ENCODE assay signal across 10 mouse cellular contexts in genomic region chr9:72954746-72955145, GRCm38 (mm10). TPM values are rescaled to one million over a fixed set of nuclear protein-coding genes. Genes with fewer than 3 reads are reported as not detected.
A peak's percentile ranks its signal among the peaks of the same experiment; 100 is the strongest.
DNase-seq lines count a peak whose midpoint lies in the region; ATAC-seq and TF ChIP-seq lines count a peak whose summit lies in the region.
"Had no signal": no experiment of that assay in that cellular context is flagged by ENCODE, and none has a peak within 500 bp of the region (broad histone marks: within the 10 kb centered on the region; RNA-seq: fewer than 3 reads in every experiment).

No protein-coding gene starts in this region.

- TF ChIP-seq EP300 in liver, embryonic 14.5 days (IDR thresholded peaks at IDR 0.05; ENCODE audit: low read depth) = no peak

- H3K4me2 ChIP-seq in liver, embryonic 14.5 days (ENCODE audit: low read depth) = no peak overlapping the region

- no peaks in the 10 kb centered on the region for H3K27me3 ChIP-seq in Patski
- no peaks in the 10 kb centered on the region for H3K27me3 ChIP-seq in liver, embryonic 14.5 days (ENCODE audit: control insufficient read depth, insufficient read depth, low read length)

- H3K4me3 ChIP-seq in liver, embryonic 14.5 days (ENCODE audit: insufficient read depth in 1 of 2, low read depth in 2 of 2, low read length in 2 of 2) = no peak overlapping the region

- H3K36me3 ChIP-seq in liver, embryonic 14.5 days (replicated peaks; ENCODE audit: control insufficient read depth, insufficient read depth, low read depth) = no peaks in the 10 kb centered on the region

- POLR2A ChIA-PET in Patski (lab: Charles Lee) = no interaction called here

- H3K9me3 ChIP-seq in liver, embryonic 14.5 days (ENCODE audit: control insufficient read depth, low read length) = no peaks in the 10 kb centered on the region

- DNase-seq in heart, postnatal 4 days = peak; percentile 14
- no peak for DNase-seq in heart, postnatal 25 days (ENCODE audit: low spot score)
- DNase-seq in 416B (ENCODE audit: low read depth) = peak; percentile 59
- DNase-seq in Patski (ENCODE audit: low read depth, low spot score) = no peak
- no peak for DNase-seq in liver, embryonic 14.5 days (ENCODE audit: low read depth in 3 of 3, low spot score in 3 of 3)
- no peak for DNase-seq in heart, postnatal 10 days
- no peak for DNase-seq in spleen, postnatal 36 days (ENCODE audit: low spot score in 2 of 2)

- TF ChIP-seq CTCF in Patski (IDR thresholded peaks at IDR 0.05) = peak; percentile 62
- TF ChIP-seq CTCF in liver, embryonic 14.5 days (IDR thresholded peaks at IDR 0.05; ENCODE audit: low read depth) = peak; percentile 51

- H3K4me1 ChIP-seq in liver, embryonic 14.5 days (replicated peaks; ENCODE audit: control insufficient read depth in 2 of 2, insufficient read depth in 2 of 2, low read length in 1 of 2) = peaks cover 0 to 8% of the 10 kb centered on the region in 2 experiments; a peak in 2 of 4 replicates

- H3K9ac ChIP-seq in liver, embryonic 14.5 days (replicated peaks) = no peak overlapping the region

- 30% methylated on average over 2 of the region's 2 CpGs for WGBS in liver, embryonic 14.5 days (ENCODE audit: insufficient replicate concordance)

- CTCF ChIA-PET in Patski (lab: Charles Lee) = interaction anchor here (1.4 to 1.5 kb wide), 2 partner anchors 11 to 44 kb away, joined by 3 to 4 read pairs; no protein-coding TSS in a partner anchor

- H3K27ac ChIP-seq in liver, embryonic 14.5 days = no peak overlapping the region

- in situ Hi-C loops in Patski (cut with MboI; ENCODE audit: low pct_unique_long_range_greater_than_20kb) = loop anchor here (5.0 kb wide), 1 partner anchor 138 kb away; no protein-coding TSS in a partner anchor

- intact Hi-C loops in heart, postnatal 25 days (cut with DNase I) = no loop called here
- intact Hi-C loops in heart, postnatal 10 days (cut with DNase I) = loop anchor here (5.0 kb wide), 1 partner anchor 67 kb away; no protein-coding TSS in a partner anchor

- no peak for ATAC-seq in Patski
- no peak for ATAC-seq in liver, embryonic 14.5 days (ENCODE audit: insufficient read depth)
- no peak for ATAC-seq in megakaryocyte-erythroid progenitor cell, adult 5-6 weeks (replicated peaks; ENCODE audit: low FRiP score, low TSS enrichment, poor library complexity, severe bottlenecking)

RNA-seq across cellular contexts. Expression of gene Dyx1c1, which starts 3.8 kb away (rescaled TPM):
- under 1 TPM; 0.32 to 0.88 TPM for total RNA-seq in heart, postnatal 4 days (2021)
- under 1 TPM; 0.36 to 0.62 TPM for total RNA-seq in heart, postnatal 25 days (2021)
- 0.77 TPM for polyA plus RNA-seq in Patski (2021)
- 0.04 and 0.15 TPM in 2 replicates for polyA plus RNA-seq in liver, embryonic 14.5 days (2012; rRNA removed)
- 0.11 and 0.13 TPM in 2 replicates for polyA plus RNA-seq in liver, embryonic 14.5 days (2014; fragmentation: Nextera tagmentation; extraction: Ambion mirVana)
- not detected in 2 replicates for total RNA-seq in megakaryocyte-erythroid progenitor cell, adult 5-6 weeks (2014; fragmentation: Nextera tagmentation)
- 1.3 TPM in 1 of 2 replicates, not detected in the other for total RNA-seq in megakaryocyte-erythroid progenitor cell, adult 5-6 weeks (2017)
- total RNA-seq in heart, postnatal 10 days (2021) = under 1 TPM; 0.43 to 0.79 TPM

RNA-seq across cellular contexts. Expression of gene Gm44503, which starts 3.9 kb away (rescaled TPM):
- total RNA-seq in heart, postnatal 4 days (2021) = not detected
- total RNA-seq in heart, postnatal 25 days (2021) = under 1 TPM in 1 of 2 experiments, not detected in 1; 0.56 TPM
- not detected for polyA plus RNA-seq in Patski (2021)
- polyA plus RNA-seq in liver, embryonic 14.5 days (2012; rRNA removed) = not detected in 2 replicates
- not detected in 2 replicates for polyA plus RNA-seq in liver, embryonic 14.5 days (2014; fragmentation: Nextera tagmentation; extraction: Ambion mirVana)
- 2.7 TPM in 1 of 2 replicates, not detected in the other for total RNA-seq in megakaryocyte-erythroid progenitor cell, adult 5-6 weeks (2014; fragmentation: Nextera tagmentation)
- total RNA-seq in megakaryocyte-erythroid progenitor cell, adult 5-6 weeks (2017) = 1.8 TPM in 1 of 2 replicates, not detected in the other
- total RNA-seq in heart, postnatal 10 days (2021) = not detected
- total RNA-seq: gastrocnemius, adult 18-20 months had no signal
- polyA plus RNA-seq: liver, embryonic 16.5 days had no signal

RNA-seq across cellular contexts. Expression of gene Pygo1, which starts 29.3 kb away (rescaled TPM):
- total RNA-seq in heart, postnatal 4 days (2021) = 1 to 10 TPM; 7.0 to 7.1 TPM
- 10 to 100 TPM in 1 of 2 experiments, 1 to 10 TPM in 1; 10.0 to 10.9 TPM for total RNA-seq in heart, postnatal 25 days (2021)
- 8.4 TPM for polyA plus RNA-seq in Patski (2021)
- polyA plus RNA-seq in liver, embryonic 14.5 days (2012; rRNA removed) = 0.09 TPM in 2 replicates
- polyA plus RNA-seq in liver, embryonic 14.5 days (2014; fragmentation: Nextera tagmentation; extraction: Ambion mirVana) = 0.04 and 0.06 TPM in 2 replicates
- not detected in 2 replicates for total RNA-seq in megakaryocyte-erythroid progenitor cell, adult 5-6 weeks (2014; fragmentation: Nextera tagmentation)
- not detected in 2 replicates for total RNA-seq in megakaryocyte-erythroid progenitor cell, adult 5-6 weeks (2017)
- total RNA-seq in heart, postnatal 10 days (2021) = 1 to 10 TPM; 7.4 to 8.3 TPM

RNA-seq across cellular contexts. Expression of gene Ccpg1os, which starts 30.4 kb away (rescaled TPM):
- total RNA-seq in heart, postnatal 4 days (2021) = 1 to 10 TPM; 4.6 to 5.3 TPM
- total RNA-seq in heart, postnatal 25 days (2021) = 1 to 10 TPM; 6.9 to 7.8 TPM
- 24.3 TPM for polyA plus RNA-seq in Patski (2021)
- polyA plus RNA-seq in liver, embryonic 14.5 days (2012; rRNA removed) = 1.9 and 2.0 TPM in 2 replicates
- polyA plus RNA-seq in liver, embryonic 14.5 days (2014; fragmentation: Nextera tagmentation; extraction: Ambion mirVana) = 2.7 and 3.0 TPM in 2 replicates
- total RNA-seq in megakaryocyte-erythroid progenitor cell, adult 5-6 weeks (2014; fragmentation: Nextera tagmentation) = 9.5 and 9.9 TPM in 2 replicates
- total RNA-seq in megakaryocyte-erythroid progenitor cell, adult 5-6 weeks (2017) = 7.6 and 8.1 TPM in 2 replicates
- total RNA-seq in heart, postnatal 10 days (2021) = 1 to 10 TPM; 4.6 to 4.7 TPM

RNA-seq across cellular contexts. Expression of gene Ccpg1, which starts 30.5 kb away (rescaled TPM):
- total RNA-seq in heart, postnatal 4 days (2021) = 10 to 100 TPM; 29.8 to 31.4 TPM
- 10 to 100 TPM; 72.3 to 82.8 TPM for total RNA-seq in heart, postnatal 25 days (2021)
- 63.2 TPM for polyA plus RNA-seq in Patski (2021)
- 2.0 and 3.4 TPM in 2 replicates for polyA plus RNA-seq in liver, embryonic 14.5 days (2012; rRNA removed)
- polyA plus RNA-seq in liver, embryonic 14.5 days (2014; fragmentation: Nextera tagmentation; extraction: Ambion mirVana) = 7.8 and 8.1 TPM in 2 replicates
- total RNA-seq in megakaryocyte-erythroid progenitor cell, adult 5-6 weeks (2014; fragmentation: Nextera tagmentation) = 5.6 and 6.8 TPM in 2 replicates
- 19.4 and 28.5 TPM in 2 replicates for total RNA-seq in megakaryocyte-erythroid progenitor cell, adult 5-6 weeks (2017)
- 10 to 100 TPM; 53.4 to 53.9 TPM for total RNA-seq in heart, postnatal 10 days (2021)

Comparison
In these comparisons a context has a peak if more than half of its experiments do, and no peak if none do; other contexts are left out.
1. DNase-seq: peak in heart, postnatal 4 days (single experiment) and 416B (single experiment); none in heart, postnatal 25 days (single experiment), Patski (single experiment), liver, embryonic 14.5 days (0 of 3), heart, postnatal 10 days (0 of 2) and spleen, postnatal 36 days (0 of 2).
2. RNA of gene Pygo1, which starts 29.3 kb away (total RNA-seq): 10.0 to 10.9 TPM in heart, postnatal 25 days, 7.4 to 8.3 TPM in heart, postnatal 10 days and 7.0 to 7.1 TPM in heart, postnatal 4 days; not detected in megakaryocyte-erythroid progenitor cell, adult 5-6 weeks; every median in the first group is over 4 times any median in the second.